Mouse (Mus musculus): ENCODE measurements around the gene Wasf2.
A peak's percentile ranks its signal among the peaks of the same experiment; 100 is the strongest.

Wasf2 gene

DNA sequence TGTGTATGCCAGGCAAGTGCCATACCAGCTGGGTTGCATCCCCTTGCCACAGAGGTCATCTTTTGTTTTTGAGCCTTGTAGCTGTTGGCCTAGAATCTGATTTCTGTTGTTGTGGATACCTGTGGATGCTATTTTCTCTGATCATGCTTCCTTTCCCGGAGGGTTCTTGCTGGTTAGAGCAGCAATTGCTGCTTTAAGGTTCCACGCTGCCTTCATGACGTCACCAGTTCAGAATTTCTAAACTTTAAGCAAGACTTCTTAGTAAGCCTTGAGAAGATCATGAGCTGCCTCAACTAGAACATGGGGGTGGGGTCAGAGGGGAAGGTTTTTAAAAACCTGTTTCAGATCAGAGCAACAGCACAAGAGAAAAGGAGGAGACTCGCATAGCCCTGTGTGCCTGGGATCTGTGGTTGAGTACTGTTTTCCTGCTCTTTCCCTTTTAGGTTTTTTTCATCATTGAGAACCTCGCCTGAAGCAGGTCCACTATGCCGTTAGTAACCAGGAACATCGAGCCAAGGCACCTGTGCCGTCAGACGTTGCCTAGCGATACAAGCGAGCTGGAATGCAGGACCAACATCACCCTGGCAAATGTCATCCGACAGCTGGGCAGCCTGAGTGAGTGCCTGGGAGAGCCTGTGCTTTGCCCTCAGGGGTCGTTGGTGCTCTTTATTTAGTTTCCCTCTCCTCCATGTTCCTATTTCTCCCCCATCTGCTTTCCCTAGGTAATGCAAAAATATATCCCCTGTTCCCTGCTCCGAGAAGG is 45.9 kb downstream of the Wasf2 start:
- ATAC-seq (ENCODE audit: low TSS enrichment), result no peak; the same call in none of the 2 replicates

DNA sequence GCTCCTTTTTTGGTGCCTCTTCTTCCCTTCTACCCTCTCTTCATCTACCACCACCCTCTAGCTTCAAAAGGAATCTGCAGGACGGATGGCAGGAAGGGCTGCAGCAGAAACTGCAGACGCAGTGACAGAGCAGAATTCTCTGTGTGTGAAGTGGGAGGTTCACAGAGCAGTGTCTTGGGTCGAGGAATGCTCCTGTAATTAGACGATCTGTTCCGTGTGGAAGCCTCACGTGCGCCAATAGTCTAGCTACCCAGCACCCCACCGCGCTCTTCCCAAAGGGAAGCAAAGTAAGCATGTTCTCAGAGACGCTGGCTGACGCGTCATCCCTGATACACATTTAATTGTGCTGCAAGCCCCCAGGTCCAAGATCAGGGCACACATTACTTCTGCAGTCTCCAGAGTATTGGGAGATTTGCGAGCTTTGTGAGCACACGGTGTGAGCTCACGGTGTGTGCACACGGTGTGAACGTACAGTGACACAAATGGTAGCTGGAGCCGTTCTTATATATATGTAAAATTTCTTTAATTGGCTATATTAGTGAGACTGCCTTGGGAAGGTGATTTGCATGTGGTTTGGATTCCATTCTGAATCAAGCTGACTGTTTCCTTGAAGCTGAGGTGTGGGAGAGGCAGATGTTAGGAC is 46.6 kb downstream of the Wasf2 start:
- peak; percentile 75 for ATAC-seq (ENCODE audit: low TSS enrichment)

DNA sequence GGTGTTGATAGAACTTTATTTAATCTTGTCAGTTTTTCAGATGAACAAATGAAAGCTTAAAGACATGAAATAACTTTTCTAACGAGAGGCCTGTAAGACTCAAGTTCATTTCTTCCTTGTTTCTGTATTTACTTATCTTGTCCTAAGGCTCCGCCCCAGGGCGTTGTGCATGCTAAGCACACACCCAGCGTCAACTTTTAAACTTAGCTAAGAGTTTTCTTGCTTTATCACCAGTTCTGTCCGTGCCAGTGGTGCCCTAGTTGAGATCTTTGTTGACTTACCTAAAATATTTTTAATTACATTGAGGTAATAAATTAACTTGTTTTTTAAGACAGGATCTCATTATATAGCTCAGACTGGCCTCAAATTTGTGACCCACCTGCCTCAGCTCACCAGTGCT is 48.0 kb downstream of the Wasf2 start:
- ATAC-seq (ENCODE audit: low TSS enrichment), result no peak

DNA sequence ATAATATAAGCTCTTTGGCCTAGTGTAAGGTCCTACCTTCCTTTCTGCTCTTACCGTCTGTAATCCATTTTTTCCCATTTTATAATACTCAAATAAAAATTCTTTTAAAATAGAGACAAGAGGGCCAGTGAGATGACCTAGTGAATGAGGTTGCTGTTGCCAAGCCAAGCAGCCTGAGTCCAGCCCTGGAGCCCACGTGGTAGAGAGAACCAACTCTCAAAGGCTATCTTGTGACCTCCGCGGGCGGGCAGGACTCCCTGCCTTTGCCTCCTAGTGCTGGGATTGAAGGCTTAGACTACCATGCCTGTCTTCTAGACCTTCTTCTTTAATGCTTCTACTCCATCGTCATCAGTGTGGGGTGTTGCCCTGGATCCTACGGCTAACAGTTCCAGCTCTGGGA is 49.0 kb downstream of the Wasf2 start:
- ATAC-seq (ENCODE audit: low TSS enrichment), result no peak

DNA sequence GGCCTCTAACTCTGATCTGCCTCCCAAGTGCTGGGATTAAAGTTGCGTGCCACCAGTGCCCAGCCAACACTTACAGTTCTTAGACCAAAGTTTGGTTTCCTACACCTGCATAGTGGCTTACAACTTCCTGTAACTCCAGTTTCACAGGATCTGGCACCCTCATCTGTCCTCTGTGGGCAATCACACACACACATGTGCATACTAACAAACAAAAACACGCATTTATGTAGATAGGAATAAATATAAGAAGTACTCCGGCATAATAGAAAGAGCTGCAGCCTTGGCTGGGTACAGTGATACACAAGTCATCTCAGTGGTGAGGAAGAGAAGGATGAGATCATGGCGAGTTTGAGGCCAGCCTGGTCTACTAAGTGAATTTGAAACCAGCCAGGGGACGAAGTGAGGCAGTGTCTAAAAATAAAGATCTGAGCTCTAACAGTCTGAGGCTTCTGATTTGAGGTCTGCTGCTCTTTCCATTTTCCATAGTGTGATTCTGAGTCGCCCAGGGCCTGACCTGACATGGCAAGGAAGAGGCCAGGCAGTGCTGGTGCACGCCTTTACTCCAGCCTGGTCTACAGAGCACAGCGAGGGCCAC is 52.2 kb downstream of the Wasf2 start:
- no peak for ATAC-seq (ENCODE audit: low TSS enrichment)

DNA sequence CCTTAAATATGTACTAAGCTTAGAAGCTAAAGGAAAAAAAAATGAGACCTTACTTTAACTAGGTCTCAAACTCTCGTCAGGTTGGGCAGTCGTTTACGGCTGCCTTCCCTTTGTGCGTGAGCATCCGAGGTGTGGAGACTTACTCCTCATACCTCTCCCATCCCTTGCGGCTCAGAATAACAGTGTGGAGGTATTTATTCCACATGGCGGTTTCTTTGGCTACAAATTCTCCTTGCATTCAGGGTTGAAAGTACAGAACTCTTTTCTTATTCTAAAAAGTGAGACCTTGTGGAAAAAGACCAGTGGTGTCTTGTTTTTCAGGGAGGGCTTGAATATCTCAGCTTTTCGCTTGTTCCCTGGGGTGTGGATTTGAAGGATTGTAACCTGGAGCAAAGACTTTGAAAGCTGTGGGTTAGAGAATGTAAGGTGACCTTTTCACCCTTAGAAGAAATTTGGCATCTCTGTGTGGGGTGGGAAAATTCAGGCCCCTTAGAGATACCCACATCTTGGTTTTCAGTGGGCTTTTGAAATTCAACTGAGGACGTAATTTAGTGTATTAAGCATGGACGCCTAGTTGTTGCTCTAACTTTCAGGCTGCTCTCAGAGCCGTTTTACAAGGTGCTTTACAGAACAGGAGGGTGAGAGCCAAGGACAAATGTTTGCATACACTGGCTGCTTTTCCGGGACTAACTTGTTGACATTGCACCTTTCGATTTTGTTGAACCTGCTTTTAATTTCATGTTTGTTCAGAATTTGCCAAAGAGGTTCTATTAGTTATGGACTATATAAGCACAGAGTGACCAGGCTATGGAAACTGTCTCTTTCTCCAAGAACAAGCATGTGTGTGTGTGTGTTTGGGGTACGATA is 54.0 kb downstream of the Wasf2 start:
- ATAC-seq (ENCODE audit: low TSS enrichment), result no peak

DNA sequence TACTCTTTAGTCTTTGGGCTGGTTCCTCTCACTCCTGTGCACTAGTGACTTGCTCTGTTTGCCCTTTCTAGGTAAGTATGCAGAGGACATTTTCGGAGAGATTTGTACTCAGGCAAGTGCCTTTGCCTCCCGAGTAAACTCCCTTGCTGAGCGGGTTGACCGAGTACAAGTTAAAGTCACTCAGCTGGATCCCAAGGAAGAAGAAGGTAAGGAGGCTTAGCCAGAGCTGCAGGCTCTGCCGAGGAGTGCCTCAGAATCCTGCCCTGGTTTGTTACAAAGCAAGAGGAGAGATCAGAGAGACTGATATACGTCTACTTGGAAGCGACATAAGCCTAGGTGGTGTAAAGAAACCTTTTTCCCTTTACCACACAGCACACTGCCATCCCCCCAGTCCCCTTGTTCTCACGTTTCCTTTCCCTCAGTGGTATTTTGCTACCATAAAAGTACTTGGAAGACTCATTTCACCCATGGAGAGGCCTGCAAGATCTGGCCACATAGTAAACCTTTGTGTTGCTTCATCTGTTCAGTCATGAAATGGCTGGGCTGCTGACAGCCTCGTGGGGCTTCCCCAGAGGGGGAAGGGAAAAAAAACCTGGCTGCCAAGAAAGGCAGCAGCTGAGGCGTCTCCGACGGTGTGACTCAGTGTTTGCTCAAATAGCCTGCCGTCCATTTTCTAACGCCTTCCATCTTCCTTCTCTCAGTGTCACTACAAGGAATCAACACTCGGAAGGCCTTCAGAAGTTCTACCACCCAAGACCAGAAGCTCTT is 54.8 kb downstream of the Wasf2 start:
- ATAC-seq (ENCODE audit: low TSS enrichment), result no peak

GRCm38 (mm10) chr4:133185893-133186292 is 55.6 kb downstream of the Wasf2 start:
- ATAC-seq (ENCODE audit: low TSS enrichment), result no peak

DNA sequence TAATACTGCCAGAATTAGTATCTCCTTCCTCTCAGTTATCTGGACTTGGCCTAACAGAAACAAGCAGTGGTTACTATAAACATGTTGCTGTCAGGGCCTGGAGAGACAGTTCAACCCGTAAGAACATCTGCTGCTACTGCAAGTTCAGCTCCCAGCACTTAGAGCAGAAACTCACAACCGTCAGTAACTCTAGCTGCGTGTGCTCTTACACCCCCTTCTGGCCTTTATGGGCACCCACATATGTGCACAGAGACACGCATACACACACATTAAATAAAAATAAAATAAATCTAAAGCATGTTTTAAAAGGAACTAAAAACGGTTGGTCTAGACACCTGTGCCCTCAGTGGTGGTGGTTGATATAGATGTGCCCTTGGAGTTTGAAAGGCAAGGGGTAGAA is 56.6 kb downstream of the Wasf2 start:
- no peak for ATAC-seq (ENCODE audit: low TSS enrichment)

- no peak for ATAC-seq (ENCODE audit: low TSS enrichment)
Observed at GRCm38 (mm10) chr4:133189396-133189795, 59.1 kb downstream of the Wasf2 start.

- no peak for ATAC-seq (ENCODE audit: low TSS enrichment)
Observed at GRCm38 (mm10) chr4:133194482-133194881, 64.2 kb downstream of the Wasf2 start.

DNA sequence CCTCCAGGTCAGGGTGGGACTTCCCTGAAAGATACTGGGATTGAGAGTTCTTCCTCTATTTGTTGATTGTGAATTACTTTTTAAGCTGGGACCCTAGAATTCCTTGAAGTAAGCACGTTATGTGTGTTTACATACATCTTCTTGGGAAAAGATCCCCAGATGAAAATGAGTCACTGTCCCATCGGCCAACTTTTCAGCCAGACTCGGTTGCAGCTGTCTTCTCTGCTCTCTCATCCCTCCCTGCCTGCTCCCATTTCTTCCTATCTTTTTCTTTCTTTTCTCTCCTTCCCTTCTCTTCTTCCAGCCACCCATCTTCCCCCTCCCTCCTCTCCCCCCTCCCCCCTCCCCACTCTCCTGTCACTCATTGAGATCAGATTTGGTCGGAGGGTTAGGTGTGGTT is 64.7 kb downstream of the Wasf2 start:
- ATAC-seq (ENCODE audit: low TSS enrichment), result no peak

- no peak for ATAC-seq (ENCODE audit: low TSS enrichment)
Observed at GRCm38 (mm10) chr4:133196136-133196535, 65.8 kb downstream of the Wasf2 start.

GRCm38 (mm10) chr4:133196852-133197251 is 66.5 kb downstream of the Wasf2 start:
- no peak for ATAC-seq (ENCODE audit: low TSS enrichment)

GRCm38 (mm10) chr4:133197355-133197754 is 67.0 kb downstream of the Wasf2 start:
- no peak for ATAC-seq (ENCODE audit: low TSS enrichment)

- no peak for ATAC-seq (ENCODE audit: low TSS enrichment)
Observed at GRCm38 (mm10) chr4:133197801-133198286, 67.5 kb downstream of the Wasf2 start.

- ATAC-seq (ENCODE audit: low TSS enrichment), result no peak
Observed at GRCm38 (mm10) chr4:133198337-133199180, 68.3 kb downstream of the Wasf2 start.

GRCm38 (mm10) chr4:133199743-133200142 is 69.4 kb downstream of the Wasf2 start:
- no peak for ATAC-seq (ENCODE audit: low TSS enrichment)

DNA sequence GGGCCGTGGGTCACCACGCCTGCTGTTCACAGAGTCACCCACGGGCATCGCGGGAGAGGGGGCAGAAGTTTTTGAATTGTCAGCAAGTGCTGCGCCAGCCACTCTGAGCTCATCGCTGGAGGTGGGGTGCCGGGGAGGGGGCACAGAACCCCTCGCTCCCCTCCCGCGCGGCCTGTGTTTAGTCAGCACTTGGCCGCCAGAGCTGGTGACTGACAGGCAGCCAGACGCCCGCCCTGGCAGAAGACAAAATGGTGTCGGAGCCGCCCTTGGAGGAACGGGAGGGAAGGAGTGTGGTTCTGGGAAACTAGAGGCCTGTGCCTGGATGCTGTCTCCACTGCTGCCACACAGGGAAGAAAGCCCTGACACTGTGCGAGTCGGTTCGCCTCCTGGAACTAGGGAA is 70.0 kb downstream of the Wasf2 start:
- ATAC-seq (ENCODE audit: low TSS enrichment), result peak; percentile 53
